Mouse (Mus musculus): ENCODE measurements at regions not wholly inside any gene's neighbourhood (a gene's known extent, or its start where the extent isn't known, plus 50 kb on each side); places are given as distances from the start of the nearest gene placed in this dataset.

DNA sequence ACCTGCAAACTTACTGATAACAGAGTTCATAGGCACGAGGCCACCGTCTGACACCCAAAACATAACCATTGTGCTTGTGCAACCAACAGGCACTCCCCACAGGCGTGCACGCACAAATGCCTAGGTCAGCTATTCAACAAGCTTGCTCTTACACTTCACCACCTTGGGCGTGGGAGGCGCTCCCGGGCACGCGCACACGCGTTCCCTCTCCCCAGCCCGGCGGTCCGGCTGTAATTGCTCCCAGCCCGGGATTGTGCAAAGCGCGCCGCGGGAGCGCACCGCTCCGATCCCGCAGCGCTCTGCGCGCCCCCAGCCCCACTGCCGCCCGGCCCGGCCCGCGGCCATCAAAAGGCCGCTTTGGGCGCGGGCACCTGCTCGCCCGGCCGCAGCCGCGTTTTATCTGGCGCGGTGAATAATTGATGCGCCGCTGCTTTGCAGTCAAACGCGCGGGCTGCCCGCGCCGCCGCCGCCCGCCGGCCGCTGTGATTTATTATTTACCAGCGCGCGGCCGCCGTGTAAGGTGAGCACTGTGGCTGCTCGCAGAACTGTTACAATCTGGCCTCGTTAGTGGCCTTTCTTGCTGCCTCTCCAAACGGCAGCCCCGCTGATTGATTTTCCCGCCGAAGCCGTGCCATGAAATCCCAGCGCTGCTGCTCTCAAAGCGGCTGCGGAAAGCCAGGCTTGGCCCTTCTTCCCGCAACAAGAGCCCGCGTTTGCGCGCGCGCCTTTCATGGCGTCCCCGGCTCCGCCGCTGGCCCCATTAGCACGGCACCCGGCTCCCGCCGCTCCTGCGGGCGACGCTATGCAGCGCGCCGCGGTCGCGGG lies 102.9 kb downstream of the Irx5 start:
- H3K27ac ChIP-seq (ENCODE audit: insufficient read depth, low read length): no peak overlapping the region
- no peaks in the 10 kb centered on the region for H3K4me1 ChIP-seq (ENCODE audit: control insufficient read depth, insufficient read depth, low read length)
- H3K4me3 ChIP-seq (ENCODE audit: low read depth, low read length): peak overlapping the region; percentile 82
- TF ChIP-seq CTCF (IDR thresholded peaks at IDR 0.05; ENCODE audit: low read depth, low read length): no peak
- peaks cover 20% of the 10 kb centered on the region for H3K27me3 ChIP-seq (ENCODE audit: control insufficient read depth, insufficient read depth, low read length, poor library complexity, severe bottlenecking)
- no peaks in the 10 kb centered on the region for H3K36me3 ChIP-seq (ENCODE audit: control insufficient read depth, insufficient read depth, low read length, poor library complexity, severe bottlenecking)
- H3K9ac ChIP-seq (ENCODE audit: low read depth, poor library complexity, severe bottlenecking): peak overlapping the region; percentile 75
- H3K9me3 ChIP-seq (replicated peaks; ENCODE audit: control insufficient read depth, insufficient read depth, low read length, poor library complexity, severe bottlenecking): no peaks in the 10 kb centered on the region

- H3K36me3 ChIP-seq (ENCODE audit: control insufficient read depth, insufficient read depth, low read length, poor library complexity, severe bottlenecking): no peaks in the 10 kb centered on the region
- H3K4me3 ChIP-seq (ENCODE audit: low read depth, low read length): no peak overlapping the region
- H3K27me3 ChIP-seq (ENCODE audit: control insufficient read depth, insufficient read depth, low read length, poor library complexity, severe bottlenecking): no peaks in the 10 kb centered on the region
- H3K27ac ChIP-seq (ENCODE audit: insufficient read depth, low read length): no peak overlapping the region
- no peak overlapping the region for H3K9ac ChIP-seq (ENCODE audit: low read depth, poor library complexity, severe bottlenecking)
- no peaks in the 10 kb centered on the region for H3K9me3 ChIP-seq (replicated peaks; ENCODE audit: control insufficient read depth, insufficient read depth, low read length, poor library complexity, severe bottlenecking)
- TF ChIP-seq CTCF (IDR thresholded peaks at IDR 0.05; ENCODE audit: low read depth, low read length): no peak
- TF ChIP-seq EP300 (IDR thresholded peaks at IDR 0.05; ENCODE audit: insufficient read depth, low read depth, low read length): no peak
- TF ChIP-seq POLR2A (IDR thresholded peaks at IDR 0.05; ENCODE audit: insufficient read depth, low read length): no peak
- H3K4me1 ChIP-seq (ENCODE audit: control insufficient read depth, insufficient read depth, low read length): no peaks in the 10 kb centered on the region
Observed at GRCm38 (mm10) chr8:92469141-92470000, 111.9 kb downstream of the Irx5 start.

DNA sequence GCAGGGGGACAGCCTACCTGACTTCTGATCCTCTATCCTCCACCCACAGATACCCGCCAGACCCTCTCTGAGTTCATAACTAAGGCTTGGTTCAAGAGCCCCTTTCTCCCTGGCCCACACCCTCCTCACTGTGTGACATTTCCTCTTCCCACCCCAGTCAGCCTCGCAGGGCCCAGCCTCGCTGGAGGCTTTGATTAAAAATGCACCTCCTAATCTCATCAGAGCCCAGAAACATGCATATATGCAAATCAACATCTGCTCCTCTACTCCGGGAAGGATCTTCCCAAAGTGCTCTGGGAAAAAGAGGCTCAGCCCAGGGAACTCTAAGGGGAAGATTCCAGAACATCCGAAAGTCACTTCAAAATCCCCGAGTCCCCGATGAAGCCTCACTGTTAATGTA lies 114.8 kb downstream of the Irx5 start:
- no peaks in the 10 kb centered on the region for H3K9me3 ChIP-seq (replicated peaks; ENCODE audit: control insufficient read depth, insufficient read depth, low read length, poor library complexity, severe bottlenecking)
- no peak for TF ChIP-seq CTCF (IDR thresholded peaks at IDR 0.05; ENCODE audit: low read depth, low read length)
- TF ChIP-seq POLR2A (IDR thresholded peaks at IDR 0.05; ENCODE audit: insufficient read depth, low read length): no peak
- TF ChIP-seq EP300 (IDR thresholded peaks at IDR 0.05; ENCODE audit: insufficient read depth, low read depth, low read length): no peak
- no peak overlapping the region for H3K9ac ChIP-seq (ENCODE audit: low read depth, poor library complexity, severe bottlenecking)
- H3K27ac ChIP-seq (ENCODE audit: insufficient read depth, low read length): no peak overlapping the region
- no peaks in the 10 kb centered on the region for H3K4me1 ChIP-seq (ENCODE audit: control insufficient read depth, insufficient read depth, low read length)
- H3K4me3 ChIP-seq (ENCODE audit: low read depth, low read length): no peak overlapping the region
- no peaks in the 10 kb centered on the region for H3K36me3 ChIP-seq (ENCODE audit: control insufficient read depth, insufficient read depth, low read length, poor library complexity, severe bottlenecking)
- H3K27me3 ChIP-seq (ENCODE audit: control insufficient read depth, insufficient read depth, low read length, poor library complexity, severe bottlenecking): no peaks in the 10 kb centered on the region

DNA sequence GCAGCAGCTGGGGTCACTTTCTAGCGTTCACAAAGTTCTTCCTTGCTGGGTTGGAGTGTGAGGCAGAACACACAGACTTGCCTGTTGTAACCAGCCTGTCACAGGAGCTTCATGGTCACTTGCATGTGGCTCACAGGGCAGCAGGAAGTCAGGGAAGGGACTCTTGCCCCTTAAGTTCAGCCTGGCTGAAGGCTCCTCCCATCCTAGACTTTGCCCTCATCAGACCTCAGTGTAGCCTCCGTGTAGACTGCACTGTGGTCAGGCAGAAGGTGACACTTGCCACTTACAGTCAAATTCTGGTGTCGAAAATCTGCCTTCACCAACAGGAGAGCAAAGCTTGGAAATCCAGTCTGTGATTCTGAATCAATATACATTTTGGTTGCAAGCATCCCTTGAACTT lies 115.4 kb downstream of the Irx5 start:
- Histone ChIP-seq H3K4me1 (ENCODE audit: control insufficient read depth, insufficient read depth, low read length) (no peaks in the 10 kb centered on the region), H3K4me3 (ENCODE audit: low read depth, low read length) (no peak overlapping the region), H3K9me3 (replicated peaks; ENCODE audit: control insufficient read depth, insufficient read depth, low read length, poor library complexity, severe bottlenecking) (no peaks in the 10 kb centered on the region), H3K36me3 (ENCODE audit: control insufficient read depth, insufficient read depth, low read length, poor library complexity, severe bottlenecking) (no peaks in the 10 kb centered on the region), H3K27me3 (ENCODE audit: control insufficient read depth, insufficient read depth, low read length, poor library complexity, severe bottlenecking) (no peaks in the 10 kb centered on the region), H3K9ac (ENCODE audit: low read depth, poor library complexity, severe bottlenecking) (no peak overlapping the region), H3K27ac (ENCODE audit: insufficient read depth, low read length) (no peak overlapping the region)
- TF ChIP-seq POLR2A (IDR thresholded peaks at IDR 0.05; ENCODE audit: insufficient read depth, low read length): no peak

DNA sequence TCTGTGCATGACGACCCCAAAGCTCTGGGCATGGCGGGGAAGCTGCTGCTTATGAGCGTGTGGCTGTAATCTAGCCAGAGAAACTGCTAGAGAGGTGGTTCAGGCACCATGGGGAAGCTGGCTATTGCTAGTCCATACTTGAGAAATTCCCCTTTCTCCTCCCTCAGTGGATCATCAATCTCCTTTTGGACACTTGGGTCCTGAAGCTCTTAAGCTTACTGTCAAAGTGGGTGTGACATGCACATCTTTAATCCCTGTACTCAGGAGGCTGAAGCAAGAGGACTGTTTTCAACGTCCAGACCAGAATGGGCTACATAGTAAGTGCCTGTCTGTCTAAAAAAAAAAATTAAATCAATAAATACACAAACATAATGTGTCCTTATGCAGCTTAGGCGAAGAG lies 125.0 kb downstream of the Irx5 start:
- Histone ChIP-seq H3K36me3 (ENCODE audit: control insufficient read depth, insufficient read depth, low read length, poor library complexity, severe bottlenecking) (no peaks in the 10 kb centered on the region), H3K4me1 (ENCODE audit: control insufficient read depth, insufficient read depth, low read length) (no peaks in the 10 kb centered on the region), H3K4me3 (ENCODE audit: low read depth, low read length) (no peak overlapping the region), H3K27ac (ENCODE audit: insufficient read depth, low read length) (no peak overlapping the region), H3K9ac (ENCODE audit: low read depth, poor library complexity, severe bottlenecking) (no peak overlapping the region), H3K9me3 (replicated peaks; ENCODE audit: control insufficient read depth, insufficient read depth, low read length, poor library complexity, severe bottlenecking) (no peaks in the 10 kb centered on the region), H3K27me3 (ENCODE audit: control insufficient read depth, insufficient read depth, low read length, poor library complexity, severe bottlenecking) (no peaks in the 10 kb centered on the region)
- TF ChIP-seq CTCF (IDR thresholded peaks at IDR 0.05; ENCODE audit: low read depth, low read length) (no peak), EP300 (IDR thresholded peaks at IDR 0.05; ENCODE audit: insufficient read depth, low read depth, low read length) (no peak), POLR2A (IDR thresholded peaks at IDR 0.05; ENCODE audit: insufficient read depth, low read length) (no peak)
